Mouse (Mus musculus) gastrocnemius, adult 2 months (tissue): ENCODE data around the gene Pycr2. TPM values are rescaled to one million over a fixed set of nuclear protein-coding genes. Genes with fewer than 3 reads are reported as not detected.
"Not testable (repeated sequence)": the region's sequence is repeated elsewhere in the genome, so short reads cannot be mapped to it uniquely, and the experiment has no call there.

Experiments used
- DNase-seq: peaks from one replicate; pipeline ENCODE4 v3.0.0; 2022
- H3K27ac ChIP-seq: fragments of 200-600 bp; 2 replicates; pipeline ENCODE4 v1.8.1; 2022; ENCODE audit warnings: mild to moderate bottlenecking
- H3K4me3 ChIP-seq: fragments of 200-600 bp; 2 replicates; pipeline ENCODE4 v1.8.1; 2022; ENCODE audit warnings: mild to moderate bottlenecking, moderate library complexity
- CTCF ChIP-seq: fragments of 200-600 bp; IDR thresholded peaks from 2 replicates; pipeline ENCODE4 v1.8.1; 2022; ENCODE audit warnings: antibody characterized with exemption, mild to moderate bottlenecking, moderate library complexity
- intact Hi-C: fragments of 180-260 bp; cut with DNase I; formaldehyde crosslinking; loops from one replicate; pipeline ENCODE4 v1.15.1; 2025
- total RNA-seq, 2 experiments: library from RNA; stranded (reverse); gene quantifications; 2 replicates each; pipeline ENCODE4 v1.2.3; 2021

Pycr2 gene
- total RNA-seq, 2 experiments from 2014 or later: 10.3 to 11.7 TPM

DNA sequence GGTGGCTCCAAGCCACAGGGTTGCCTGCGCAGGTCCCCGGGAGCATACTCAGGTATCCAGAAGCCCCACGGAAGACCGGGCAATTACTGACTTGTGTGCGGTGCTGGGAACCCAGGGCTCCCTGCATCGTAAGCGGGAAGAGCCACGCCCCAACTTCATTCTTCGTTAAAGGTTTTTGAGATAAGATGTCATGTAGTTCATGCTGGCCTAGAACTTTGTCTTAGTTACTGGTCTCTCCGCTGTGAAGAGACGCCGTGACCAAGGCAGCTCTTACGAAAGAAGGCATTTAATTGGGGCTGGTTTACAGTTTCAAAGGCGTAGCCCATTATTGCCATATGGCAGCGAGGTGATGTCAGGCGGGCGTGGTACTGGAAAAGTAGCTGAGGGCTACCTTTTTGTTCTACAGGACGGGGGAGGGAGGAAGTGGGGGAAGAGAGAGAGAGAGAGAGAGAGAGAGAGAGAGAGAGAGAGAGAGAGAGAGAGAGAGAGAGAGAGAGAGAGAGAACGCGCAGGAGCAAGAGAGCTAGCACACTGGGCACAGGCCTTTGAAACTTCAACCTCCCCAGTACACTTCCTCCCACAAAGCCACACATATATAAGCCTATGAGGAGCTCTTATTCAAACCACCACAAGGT lies 7.7 kb downstream of the Pycr2 start:
- intact Hi-C loops: no loop called here

DNA sequence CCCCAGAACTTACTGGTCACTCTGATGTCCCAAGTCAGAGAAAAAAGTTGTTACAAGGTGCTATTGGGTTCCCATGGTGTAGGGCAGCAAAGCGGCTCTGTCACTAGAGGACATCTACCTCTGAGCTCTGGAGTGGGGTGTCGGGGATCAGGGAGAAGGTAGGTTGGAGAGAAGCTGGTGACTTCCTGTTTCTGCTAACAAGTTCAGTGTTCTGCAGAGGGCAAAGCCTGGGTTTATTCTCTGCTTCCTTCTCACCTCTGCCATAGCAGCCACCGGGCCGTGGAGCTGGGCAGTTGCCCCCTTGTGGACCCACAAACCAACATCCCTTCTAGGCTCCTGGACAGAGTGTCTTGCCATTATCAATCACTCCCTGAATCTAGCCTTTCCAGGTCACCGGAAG lies 8.7 kb downstream of the Pycr2 start:
- no peak overlapping the region for H3K4me3 ChIP-seq
- no peak overlapping the region for H3K27ac ChIP-seq
- DNase-seq: no peak
- intact Hi-C loops: no loop called here
- TF ChIP-seq CTCF: no peak

More for the DNA sequence above, 7.7 kb downstream of the Pycr2 start:
- TF ChIP-seq CTCF: no peak
- H3K27ac ChIP-seq: no peak overlapping the region
- no peak for DNase-seq
- no peak overlapping the region for H3K4me3 ChIP-seq

DNA sequence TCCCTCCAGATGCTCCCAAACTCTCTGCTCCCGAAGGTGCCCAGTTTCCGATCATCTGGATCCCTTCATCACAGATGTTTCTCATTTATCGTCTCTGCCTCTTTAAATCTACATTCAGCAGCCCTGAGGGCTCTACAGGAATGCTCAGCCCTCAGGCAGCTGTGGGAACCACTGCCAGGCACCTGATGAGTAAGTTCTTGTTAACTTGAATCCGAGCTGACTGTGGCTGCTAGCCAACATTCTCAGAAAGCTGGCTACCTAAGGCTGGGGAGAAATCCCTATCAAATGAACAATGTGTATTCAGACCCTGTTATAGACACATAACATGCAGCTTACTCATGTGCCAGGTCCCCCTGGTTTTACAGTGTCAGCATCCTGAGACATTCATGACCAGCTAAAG lies 9.7 kb downstream of the Pycr2 start:
- intact Hi-C loops: no loop called here
- no peak for DNase-seq
- H3K4me3 ChIP-seq: no peak overlapping the region
- no peak overlapping the region for H3K27ac ChIP-seq
- TF ChIP-seq CTCF: no peak

DNA sequence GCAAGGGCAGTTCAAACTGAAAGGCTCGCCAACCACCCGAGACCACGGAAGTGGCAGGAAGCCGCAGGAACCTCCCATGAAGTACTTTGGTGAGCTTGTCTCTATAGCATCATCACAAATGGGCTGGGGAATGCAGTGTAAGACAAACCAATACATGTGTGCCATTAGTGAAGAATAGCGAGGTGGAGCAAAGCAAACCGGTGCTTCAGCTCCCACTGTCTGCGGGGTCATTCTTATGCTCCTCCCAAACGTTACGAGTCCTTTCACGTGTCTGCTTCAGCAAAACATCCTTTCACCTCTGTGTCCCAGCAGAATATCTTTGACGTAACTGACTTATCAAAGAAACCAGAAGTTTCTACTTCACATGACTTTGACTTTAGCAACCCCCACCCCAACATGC lies 12.3 kb downstream of the Pycr2 start:
- intact Hi-C loops: no loop called here
- no peak overlapping the region for H3K27ac ChIP-seq
- no peak for DNase-seq
- H3K4me3 ChIP-seq: no peak overlapping the region
- no peak for TF ChIP-seq CTCF

DNA sequence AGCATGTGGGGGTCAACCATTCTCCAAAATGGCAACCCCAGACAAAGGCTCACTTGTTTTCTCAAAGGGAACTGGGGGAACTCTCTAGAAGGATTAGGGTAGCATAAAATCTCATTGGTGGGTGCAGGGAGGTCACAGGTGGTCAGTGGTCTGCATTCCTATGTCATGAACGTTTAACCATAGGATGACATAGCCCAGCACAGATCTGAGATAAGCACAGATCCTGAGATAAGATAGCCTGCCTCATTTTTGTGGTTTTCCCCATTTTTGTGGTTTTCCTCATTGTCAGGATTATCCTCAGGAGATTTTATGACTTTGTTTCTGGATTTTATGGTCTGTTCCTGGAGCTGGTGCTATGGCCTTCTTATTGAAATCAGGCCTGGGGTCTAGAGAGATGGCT lies 13.0 kb downstream of the Pycr2 start:
- no peak for DNase-seq
- TF ChIP-seq CTCF: no peak
- Histone ChIP-seq H3K4me3 (no peak overlapping the region), H3K27ac (no peak overlapping the region)
- intact Hi-C loops: no loop called here

DNA sequence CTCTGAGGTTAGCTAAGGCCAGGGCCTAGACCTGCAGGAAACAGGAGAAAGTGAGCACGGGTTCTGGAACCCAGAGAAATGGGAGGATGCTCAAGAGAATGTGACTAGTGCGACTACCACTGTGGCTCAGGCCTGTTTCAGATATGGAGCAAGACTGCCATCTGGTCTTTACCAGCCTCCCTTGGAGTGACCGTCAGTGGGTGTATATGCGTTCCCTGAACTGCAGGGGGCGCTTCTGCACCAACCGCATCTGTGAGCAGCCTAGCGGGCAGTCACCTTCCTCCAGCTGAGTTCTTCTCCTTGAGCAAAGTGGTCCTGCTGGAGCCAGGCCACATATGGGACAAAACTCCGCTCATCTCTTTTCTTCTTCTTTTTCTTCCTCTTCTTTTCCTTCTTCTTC lies 15.6 kb downstream of the Pycr2 start:
- intact Hi-C loops: no loop called here
- Histone ChIP-seq H3K27ac (no peak overlapping the region), H3K4me3 (no peak overlapping the region)
- TF ChIP-seq CTCF: peak; percentile 56
- DNase-seq: peak; percentile 45

DNA sequence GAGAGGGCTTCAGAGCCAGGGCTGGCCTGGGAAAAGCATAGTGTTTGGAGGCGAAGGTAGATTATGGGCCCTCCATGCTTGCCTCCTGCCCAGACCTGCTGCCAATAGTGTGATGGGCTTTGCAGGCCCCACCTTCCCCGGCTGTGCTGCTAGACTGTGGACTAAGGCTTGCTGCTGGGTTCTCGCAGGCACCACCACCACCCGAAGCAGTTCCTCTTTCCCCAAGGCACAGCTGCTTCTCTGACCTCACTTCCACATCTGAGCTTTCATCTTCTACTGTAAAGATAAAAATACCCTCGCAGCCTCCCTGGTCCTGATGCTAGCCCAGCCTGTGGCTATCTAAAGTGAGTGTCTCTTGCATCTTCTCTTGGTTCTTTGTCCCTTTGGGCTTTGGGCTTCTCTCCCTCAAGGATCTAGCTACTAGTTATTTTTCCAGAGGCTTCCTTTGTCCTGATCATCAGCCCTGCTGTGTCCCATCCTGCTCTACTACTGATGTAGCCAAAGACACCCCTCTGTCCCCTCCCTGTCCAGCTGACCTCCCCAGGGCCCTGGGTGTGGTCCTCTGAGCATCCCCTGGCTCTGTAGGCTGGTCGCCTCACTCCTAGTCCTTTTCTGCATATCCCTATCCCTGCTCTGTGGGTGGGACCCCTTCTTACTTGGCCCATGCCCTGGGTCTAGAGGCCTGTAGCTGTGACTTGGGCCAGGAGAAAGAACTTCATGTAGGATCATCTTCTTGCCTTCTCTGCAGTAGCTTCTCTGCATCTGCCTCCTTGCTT lies 18.4 kb downstream of the Pycr2 start:
- DNase-seq: no peak
- Histone ChIP-seq H3K4me3 (no peak overlapping the region), H3K27ac (no peak overlapping the region; the same call in 1 of the 2 replicates)
- intact Hi-C loops: no loop called here
- TF ChIP-seq CTCF: no peak

DNA sequence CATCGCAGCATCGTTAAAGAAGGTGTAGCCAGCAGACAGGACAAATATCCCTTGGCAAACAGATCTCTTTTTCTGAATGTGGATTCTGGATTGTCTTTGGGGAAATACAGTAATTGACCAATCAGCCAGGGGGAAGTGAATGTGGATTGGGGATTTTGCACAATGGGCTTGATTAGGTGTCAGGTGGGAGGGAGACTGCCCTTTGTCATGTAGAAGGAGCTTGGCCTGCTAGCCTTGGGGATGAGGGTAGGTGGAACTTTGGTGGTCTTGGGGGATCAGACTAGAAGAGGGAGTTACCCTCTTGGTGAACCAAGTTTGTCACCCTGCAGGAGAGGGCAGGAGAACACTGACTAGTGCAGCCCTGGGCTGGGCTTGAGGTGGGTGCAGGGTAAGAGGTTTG lies 20.6 kb downstream of the Pycr2 start:
- TF ChIP-seq CTCF: no peak
- Histone ChIP-seq H3K27ac (no peak overlapping the region), H3K4me3 (no peak overlapping the region)
- DNase-seq: no peak
- intact Hi-C loops: no loop called here

DNA sequence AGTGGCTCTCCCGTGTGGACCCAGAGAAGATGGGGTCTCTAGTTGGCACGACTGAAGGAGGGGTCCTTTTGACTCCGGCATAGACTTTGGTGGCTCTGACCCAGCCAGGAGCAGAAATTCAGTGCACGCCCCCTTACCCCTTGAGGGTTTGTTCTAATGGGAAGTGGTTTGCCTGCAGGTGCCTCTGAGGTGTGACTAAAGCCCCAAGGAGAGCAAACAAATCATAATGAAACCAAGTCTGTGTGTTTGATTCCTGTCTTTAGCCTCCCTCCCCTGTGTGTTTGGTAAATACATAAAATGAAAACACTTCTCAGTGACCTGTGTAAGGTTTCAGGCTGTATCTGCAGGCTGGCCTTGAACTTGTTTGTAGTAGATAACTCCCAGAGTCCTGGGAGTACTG lies 22.2 kb downstream of the Pycr2 start:
- H3K27ac ChIP-seq: no peak overlapping the region
- no peak overlapping the region for H3K4me3 ChIP-seq
- no peak for TF ChIP-seq CTCF
- intact Hi-C loops: no loop called here
- DNase-seq: no peak

DNA sequence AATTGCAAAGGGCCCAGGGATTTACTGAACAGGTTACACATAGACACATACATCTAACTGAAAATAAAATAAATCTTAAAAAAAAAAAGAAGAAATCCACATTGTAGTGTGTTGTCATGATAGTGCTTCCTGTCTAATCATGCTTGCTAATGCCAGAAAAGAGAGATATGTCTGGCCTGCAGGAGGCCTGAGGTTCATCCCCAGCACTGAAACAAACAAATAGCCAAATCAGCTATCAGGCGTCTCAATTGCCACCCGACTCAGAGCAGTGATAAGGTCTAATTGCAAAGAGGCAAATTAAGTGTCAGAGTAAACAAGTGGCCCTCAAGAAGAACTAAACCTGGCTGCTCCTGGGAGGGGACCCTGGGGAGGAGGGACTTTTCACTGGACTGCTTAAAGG lies 25.5 kb downstream of the Pycr2 start:
- no peak overlapping the region for H3K27ac ChIP-seq
- H3K4me3 ChIP-seq: no peak overlapping the region
- no peak for TF ChIP-seq CTCF
- no peak for DNase-seq
- intact Hi-C loops: no loop called here

DNA sequence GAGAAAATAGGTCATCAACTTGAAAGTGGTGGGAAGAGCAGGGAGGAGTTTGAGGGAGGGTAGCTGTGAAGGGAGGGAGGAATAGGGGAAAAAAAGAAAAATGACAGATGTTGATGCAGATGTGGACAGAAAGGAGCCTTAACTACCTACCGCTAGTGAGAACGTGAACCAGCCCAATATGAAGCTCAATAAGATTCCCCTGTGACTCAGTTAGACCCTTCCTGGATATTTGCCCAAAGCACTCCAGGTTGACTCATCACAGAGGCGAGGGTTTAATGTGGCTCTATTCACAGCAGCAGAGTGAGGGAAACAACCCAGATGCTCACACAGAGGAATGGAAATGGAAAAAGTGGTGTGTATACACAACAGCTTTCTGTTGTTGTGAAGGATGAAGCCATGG lies 27.0 kb downstream of the Pycr2 start:
- intact Hi-C loops: no loop called here
- DNase-seq: no peak
- no peak for TF ChIP-seq CTCF
- Histone ChIP-seq H3K27ac (no peak overlapping the region), H3K4me3 (no peak overlapping the region)

DNA sequence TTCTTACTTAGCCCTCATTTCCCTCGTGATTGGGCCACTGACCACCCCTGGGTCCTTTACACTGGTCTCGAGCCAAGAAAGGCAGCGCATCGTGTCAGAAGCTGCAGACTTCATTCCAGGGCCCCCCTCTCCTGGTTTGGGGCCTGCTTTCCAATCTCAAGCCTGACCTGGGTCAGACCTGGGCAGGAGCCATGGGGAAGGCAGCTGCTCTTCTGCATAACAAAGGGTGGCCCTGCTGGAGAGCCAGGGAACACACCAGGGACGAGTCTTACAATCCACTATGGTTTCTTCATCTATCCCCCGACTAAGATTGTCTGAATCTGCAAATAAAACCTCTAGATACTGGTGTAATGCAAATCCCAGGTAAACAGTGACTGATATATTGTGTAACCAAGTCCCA lies 29.6 kb downstream of the Pycr2 start:
- no peak overlapping the region for H3K27ac ChIP-seq
- intact Hi-C loops: no loop called here
- no peak for DNase-seq
- no peak overlapping the region for H3K4me3 ChIP-seq
- TF ChIP-seq CTCF: no peak

DNA sequence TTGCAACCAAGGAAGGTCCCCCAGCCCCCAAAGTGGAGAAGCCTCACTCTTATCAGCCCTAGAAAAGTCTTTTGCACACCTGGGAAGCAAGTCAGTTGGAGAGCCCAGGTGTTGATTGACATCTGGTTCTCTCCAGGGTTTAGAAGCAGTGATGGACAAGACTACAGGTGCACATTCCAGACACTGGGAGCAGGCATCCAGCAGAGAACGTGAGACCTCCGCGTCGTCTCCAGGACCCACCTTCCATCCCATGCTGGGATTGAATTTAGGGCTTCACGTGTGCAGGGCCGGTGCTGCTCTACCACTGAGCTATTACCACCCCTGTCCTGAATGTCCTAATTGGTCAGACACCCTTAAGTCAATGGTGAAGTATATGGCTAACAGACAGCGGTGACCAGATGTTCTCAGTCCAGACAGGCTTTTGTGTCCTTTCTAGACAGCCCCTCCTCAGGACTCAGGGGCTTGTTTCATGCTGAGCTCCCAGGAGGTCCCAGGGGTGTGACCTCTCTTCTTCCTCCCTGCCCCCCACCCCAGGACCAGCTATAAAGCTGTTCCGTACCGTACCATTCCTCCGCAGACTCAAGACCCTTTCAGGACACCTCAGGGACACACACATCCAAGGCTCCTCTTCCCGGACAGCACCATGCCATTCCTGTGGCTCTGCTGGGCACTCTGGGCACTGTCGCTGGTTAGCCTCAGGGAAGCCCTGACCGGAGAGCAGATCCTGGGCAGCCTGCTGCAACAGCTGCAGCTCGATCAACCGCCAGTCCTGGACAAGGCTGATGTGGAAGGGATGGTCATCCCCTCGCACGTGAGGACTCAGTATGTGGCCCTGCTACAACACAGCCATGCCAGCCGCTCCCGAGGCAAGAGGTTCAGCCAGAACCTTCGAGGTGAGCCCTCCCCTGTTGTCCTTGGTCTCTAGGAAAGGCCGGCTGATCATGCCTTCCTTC lies 30.6 kb downstream of the Pycr2 start, which contains the start of gene Lefty1:
Gene Lefty1 (plus strand): TSS at position 556 of the 953 bp plus-strand sequence.
- Histone ChIP-seq H3K4me3 (no peak within 1 kb of the TSS), H3K27ac (no peak within 1 kb of the TSS)
- intact Hi-C loops: no loop called here
- no peak for TF ChIP-seq CTCF
- no peak for DNase-seq

DNA sequence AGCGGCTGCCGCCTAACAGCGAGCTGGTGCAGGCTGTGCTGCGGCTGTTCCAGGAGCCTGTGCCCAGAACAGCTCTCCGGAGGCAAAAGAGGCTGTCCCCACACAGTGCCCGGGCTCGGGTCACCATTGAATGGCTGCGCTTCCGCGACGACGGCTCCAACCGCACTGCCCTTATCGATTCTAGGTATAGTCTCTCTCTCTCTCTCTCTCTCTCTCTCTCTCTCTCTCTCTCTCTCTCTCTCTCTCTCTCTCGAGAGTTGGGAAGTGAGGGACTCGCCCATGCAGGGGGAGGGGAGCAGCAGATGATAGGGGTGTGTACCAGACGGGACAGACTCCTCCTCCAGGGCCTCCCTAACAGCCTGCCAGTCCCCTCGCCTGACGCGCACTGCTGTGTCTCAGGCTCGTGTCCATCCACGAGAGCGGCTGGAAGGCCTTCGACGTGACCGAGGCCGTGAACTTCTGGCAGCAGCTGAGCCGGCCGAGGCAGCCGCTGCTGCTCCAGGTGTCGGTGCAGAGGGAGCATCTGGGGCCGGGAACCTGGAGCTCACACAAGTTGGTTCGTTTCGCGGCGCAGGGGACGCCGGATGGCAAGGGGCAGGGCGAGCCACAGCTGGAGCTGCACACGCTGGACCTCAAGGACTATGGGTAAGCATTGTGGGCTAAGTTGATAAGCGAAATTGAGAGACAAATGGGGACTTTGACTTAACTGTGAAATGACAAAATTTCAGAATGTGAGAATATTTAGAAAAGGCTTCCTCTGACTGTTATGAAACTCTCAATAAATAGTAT lies 32.7 kb downstream of the Pycr2 start:
- Histone ChIP-seq H3K27ac (peak overlapping the region; percentile 56), H3K4me3 (peak overlapping the region; percentile 62)
- peak; percentile 69 for DNase-seq
- intact Hi-C loops: not testable (repeated sequence)

DNA sequence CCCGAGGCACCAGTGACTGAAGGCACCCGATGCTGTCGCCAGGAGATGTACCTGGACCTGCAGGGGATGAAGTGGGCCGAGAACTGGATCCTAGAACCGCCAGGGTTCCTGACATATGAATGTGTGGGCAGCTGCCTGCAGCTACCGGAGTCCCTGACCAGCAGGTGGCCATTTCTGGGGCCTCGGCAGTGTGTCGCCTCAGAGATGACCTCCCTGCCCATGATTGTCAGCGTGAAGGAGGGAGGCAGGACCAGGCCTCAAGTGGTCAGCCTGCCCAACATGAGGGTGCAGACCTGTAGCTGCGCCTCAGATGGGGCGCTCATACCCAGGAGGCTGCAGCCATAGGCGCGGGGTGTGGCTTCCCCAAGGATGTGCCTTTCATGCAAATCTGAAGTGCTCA lies 33.5 kb downstream of the Pycr2 start:
- intact Hi-C loops: not testable (repeated sequence)

More for the DNA sequence above, 33.5 kb downstream of the Pycr2 start:
- DNase-seq, H3K27ac ChIP-seq, H3K4me3 ChIP-seq: not testable (repeated sequence)
